Mouse (Mus musculus): ENCODE measurements around the gene Atad3a. TPM values are rescaled to one million over a fixed set of nuclear protein-coding genes. Genes with fewer than 3 reads are reported as not detected.

The Atad3a gene
- 10 to 100 TPM; 24.7 to 55.2 TPM for polyA plus RNA-seq (2012; fragmentation: generic; extraction: Trizol)

GRCm38 (mm10) chr4:155760613-155761355, at the start of gene Atad3a:
TSS of gene Atad3a (minus strand) at chr4:155761093.

GRCm38 (mm10) chr4:155802741-155803339, 41.9 kb upstream of the Atad3a start, which contains the start of gene Mrpl20:
TSS of gene Mrpl20 (plus strand) at chr4:155802878.

DNA sequence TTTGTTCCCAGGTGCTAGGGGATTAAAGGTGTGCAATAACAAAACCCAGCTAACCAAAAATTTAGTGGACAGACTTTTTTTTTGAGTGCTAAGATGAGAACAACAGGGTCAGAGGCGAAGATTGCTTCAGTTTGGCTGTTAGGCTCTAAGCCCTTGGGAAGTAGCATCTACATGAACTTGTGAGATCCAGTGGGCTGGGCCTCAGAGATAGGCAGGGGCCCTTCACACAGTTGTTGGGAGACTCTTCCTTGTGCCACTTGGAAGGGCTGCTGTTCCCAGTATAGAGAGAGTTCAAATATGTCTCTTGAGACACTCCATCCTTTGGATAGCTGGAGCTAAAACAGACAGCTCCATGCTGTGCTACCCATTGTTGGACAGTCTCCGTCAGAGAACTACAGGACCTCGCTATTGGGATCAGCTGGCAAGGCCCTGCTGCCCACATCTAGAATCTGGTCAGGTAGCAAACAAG, 29.2 kb upstream of the Atad3a start, which contains the start of gene Ankrd65:
TSS of gene Ankrd65 (plus strand) at position 419 of the 469 bp plus-strand sequence.

DNA sequence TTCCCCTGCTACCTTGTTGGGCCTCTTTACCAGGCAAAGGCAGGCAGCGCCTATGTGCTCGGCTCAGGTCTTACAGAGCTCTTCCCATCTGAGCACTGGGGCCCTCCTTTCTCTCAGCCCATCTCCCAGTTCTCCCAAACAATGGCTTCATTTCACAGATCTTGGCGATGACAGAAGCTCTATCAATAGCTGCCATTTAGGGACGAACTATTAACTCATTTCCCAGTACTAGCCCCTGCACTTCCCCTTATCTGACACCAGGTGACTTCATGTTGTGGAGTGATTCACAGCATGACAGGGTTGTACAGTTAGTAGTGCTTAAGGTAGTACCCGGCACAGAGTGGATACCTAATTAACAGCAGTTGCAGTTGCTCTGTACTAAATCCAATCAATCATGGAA, 24.9 kb upstream of the Atad3a start, which contains the start of gene Tmem88b:
TSS of gene Tmem88b (minus strand) at position 56 of the 400 bp plus-strand sequence.

DNA sequence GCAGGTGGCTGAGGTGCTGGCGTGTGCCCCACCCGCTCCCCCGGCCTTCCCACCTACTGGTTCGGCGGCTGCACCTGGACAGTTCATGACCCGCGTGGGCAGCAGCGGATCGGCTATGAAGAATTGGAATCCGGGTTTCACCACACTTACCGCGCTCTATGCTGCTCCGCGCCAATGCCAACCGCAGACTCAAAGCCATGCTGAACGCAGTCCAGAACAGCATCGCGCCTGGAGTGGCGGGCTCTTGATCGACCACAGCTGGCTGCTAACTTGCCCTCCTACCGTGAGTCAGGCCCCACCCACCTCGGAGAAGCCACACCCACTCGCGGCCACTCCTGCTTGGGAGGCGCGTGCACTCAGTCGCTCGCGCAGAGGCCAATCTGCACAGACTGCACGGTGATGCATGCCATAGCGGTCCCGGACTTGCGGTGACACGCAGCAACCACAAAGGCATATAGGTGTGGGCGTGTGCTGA, 13.4 kb upstream of the Atad3a start, which contains the start of gene Vwa1:
TSS of gene Vwa1 (minus strand) at position 419 of the 475 bp plus-strand sequence.

DNA sequence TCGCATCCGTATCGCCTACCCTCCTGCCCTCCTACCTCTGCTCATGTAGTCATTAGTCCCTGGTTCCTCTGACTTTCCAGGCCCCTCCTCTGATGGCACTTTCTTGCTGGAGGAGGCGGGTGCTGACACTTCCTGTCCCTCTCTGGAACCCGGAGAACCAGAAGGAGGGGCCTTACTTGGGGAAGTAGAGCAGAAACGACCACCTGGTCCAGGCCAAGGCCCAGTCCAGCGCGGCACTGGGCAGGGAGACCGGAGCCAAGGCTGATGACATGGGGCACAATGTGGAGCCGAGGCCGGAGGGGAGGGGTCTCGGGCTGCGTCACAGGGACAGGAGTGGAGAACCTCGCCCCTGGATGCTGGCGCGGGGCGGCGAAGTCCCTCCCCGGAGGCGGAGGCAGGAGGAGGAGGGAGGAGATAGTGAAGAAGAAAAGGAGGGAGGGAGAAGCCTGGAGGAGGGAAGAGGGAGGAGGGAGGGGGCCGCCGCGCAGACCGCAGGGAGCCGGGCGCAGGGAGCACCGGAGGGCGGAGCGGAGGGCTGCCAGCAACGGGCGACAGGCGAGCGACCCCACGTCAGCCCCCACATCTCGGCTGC, 26.4 kb downstream of the Atad3a start, which contains the start of gene Tmem240:
TSS of gene Tmem240 (plus strand) at position 451 of the 592 bp plus-strand sequence.

GRCm38 (mm10) chr4:155704721-155705591, 55.9 kb downstream of the Atad3a start, which contains the start of gene Ssu72:
TSS of gene Ssu72 (plus strand) at chr4:155704800.

GRCm38 (mm10) chr4:155694111-155694481, 66.8 kb downstream of the Atad3a start, which contains the start of gene Fndc10:
TSS of gene Fndc10 (plus strand) at chr4:155694342.

Other genes with a start within 250 kb of the Atad3a start
- gene Nadk, start 198.7 kb downstream of the Atad3a start, polyA plus RNA-seq (2012; fragmentation: generic; extraction: Trizol) = 10 to 100 TPM; 53.5 to 67.2 TPM
- gene Slc35e2, start 159.7 kb downstream of the Atad3a start, polyA plus RNA-seq (2012; fragmentation: generic; extraction: Trizol) = 1 to 10 TPM; 1.0 to 3.9 TPM
- 10 to 100 TPM; 15.6 to 33.6 TPM for gene Cdk11b, start 136.2 kb downstream of the Atad3a start, polyA plus RNA-seq (2012; fragmentation: generic; extraction: Trizol)
- not detected for gene Gm10563, start 115.7 kb downstream of the Atad3a start, polyA plus RNA-seq (2012; fragmentation: generic; extraction: Trizol)
- 1 to 10 TPM in 1 of 2 experiments, under 1 TPM in 1; 0.05 to 1.8 TPM for gene Mmp23, start 107.7 kb downstream of the Atad3a start, polyA plus RNA-seq (2012; fragmentation: generic; extraction: Trizol)
- gene Mib2, start 91.9 kb downstream of the Atad3a start, polyA plus RNA-seq (2012; fragmentation: generic; extraction: Trizol) = 10 to 100 TPM in 1 of 2 experiments, 1 to 10 TPM in 1; 8.5 to 42.3 TPM
- 10 to 100 TPM; 12.0 to 17.9 TPM for gene Fndc10, start 66.8 kb downstream of the Atad3a start, polyA plus RNA-seq (2012; fragmentation: generic; extraction: Trizol)
- gene Ssu72, start 56.3 kb downstream of the Atad3a start, polyA plus RNA-seq (2012; fragmentation: generic; extraction: Trizol) = 10 to 100 TPM; 45.5 to 49.1 TPM
- gene Tmem240, start 26.3 kb downstream of the Atad3a start, polyA plus RNA-seq (2012; fragmentation: generic; extraction: Trizol) = 1 to 10 TPM in 1 of 2 experiments, under 1 TPM in 1; 0.80 to 4.2 TPM
- gene Vwa1, start 13.6 kb upstream of the Atad3a start, polyA plus RNA-seq (2012; fragmentation: generic; extraction: Trizol) = under 1 TPM; 0.07 to 0.22 TPM
- gene Tmem88b, start 24.8 kb upstream of the Atad3a start, polyA plus RNA-seq (2012; fragmentation: generic; extraction: Trizol) = under 1 TPM; 0.02 to 0.22 TPM
- gene Ankrd65, start 29.3 kb upstream of the Atad3a start, polyA plus RNA-seq (2012; fragmentation: generic; extraction: Trizol) = under 1 TPM in 1 of 2 experiments, not detected in 1; 0.11 TPM
- 100 to 1,000 TPM in 1 of 2 experiments, 10 to 100 TPM in 1; 99.5 to 291 TPM for gene Mrpl20, start 41.8 kb upstream of the Atad3a start, polyA plus RNA-seq (2012; fragmentation: generic; extraction: Trizol)
- 10 to 100 TPM in 1 of 2 experiments, 1 to 10 TPM in 1; 2.5 to 27.9 TPM for gene Ccnl2, start 51.4 kb upstream of the Atad3a start, polyA plus RNA-seq (2012; fragmentation: generic; extraction: Trizol)
- gene Aurkaip1, start 70.2 kb upstream of the Atad3a start, polyA plus RNA-seq (2012; fragmentation: generic; extraction: Trizol) = 100 to 1,000 TPM; 146 to 151 TPM
- gene Mxra8, start 78.6 kb upstream of the Atad3a start, polyA plus RNA-seq (2012; fragmentation: generic; extraction: Trizol) = 100 to 1,000 TPM in 1 of 2 experiments, 10 to 100 TPM in 1; 26.1 to 264 TPM
- gene Dvl1, start 86.3 kb upstream of the Atad3a start, polyA plus RNA-seq (2012; fragmentation: generic; extraction: Trizol) = 10 to 100 TPM; 14.7 to 39.5 TPM
- under 1 TPM; 0.04 to 0.32 TPM for gene Tas1r3, start 102.3 kb upstream of the Atad3a start, polyA plus RNA-seq (2012; fragmentation: generic; extraction: Trizol)
- gene Cptp, start 108.3 kb upstream of the Atad3a start, polyA plus RNA-seq (2012; fragmentation: generic; extraction: Trizol) = 10 to 100 TPM; 10.4 to 13.3 TPM
- gene Ints11, start 108.5 kb upstream of the Atad3a start, polyA plus RNA-seq (2012; fragmentation: generic; extraction: Trizol) = 10 to 100 TPM; 35.5 to 51.4 TPM
- 10 to 100 TPM in 1 of 2 experiments, 1 to 10 TPM in 1; 9.1 to 14.4 TPM for gene Pusl1, start 130.7 kb upstream of the Atad3a start, polyA plus RNA-seq (2012; fragmentation: generic; extraction: Trizol)
- 10 to 100 TPM; 13.3 to 20.0 TPM for gene Acap3, start 130.7 kb upstream of the Atad3a start, polyA plus RNA-seq (2012; fragmentation: generic; extraction: Trizol)
- gene Ube2j2, start 182.7 kb upstream of the Atad3a start, polyA plus RNA-seq (2012; fragmentation: generic; extraction: Trizol) = 10 to 100 TPM; 35.8 to 37.0 TPM
- 1 to 10 TPM; 2.1 to 3.6 TPM for gene C1qtnf12, start 201.2 kb upstream of the Atad3a start, polyA plus RNA-seq (2012; fragmentation: generic; extraction: Trizol)
- gene B3galt6, start 231.6 kb upstream of the Atad3a start, polyA plus RNA-seq (2012; fragmentation: generic; extraction: Trizol) = 1 to 10 TPM; 1.9 to 4.3 TPM
- 100 to 1,000 TPM; 121 to 177 TPM for gene Sdf4, start 231.8 kb upstream of the Atad3a start, polyA plus RNA-seq (2012; fragmentation: generic; extraction: Trizol)